Mouse (Mus musculus): Measurements from ENCODE around the gene Zdhhc20.

The Zdhhc20 gene

GRCm38 (mm10) chr14:57825788-57826751 lies 64.0 kb downstream of the Zdhhc20 start, which contains the start of the genes Ska3 and Mrpl57:
Gene Ska3, minus strand, starts transcription at chr14:57826185.
Gene Mrpl57, plus strand, starts transcription at chr14:57826234.
- DNase-seq (ENCODE audit: low spot score in 2 of 2), result peak; percentile 76 to 92

GRCm38 (mm10) chr14:57820839-57821238 lies 69.2 kb downstream of the Zdhhc20 start:
- no peak for DNase-seq (ENCODE audit: low spot score in 2 of 2)

- no peak for DNase-seq (ENCODE audit: low spot score in 2 of 2)
These were observed 78.2 kb downstream of the Zdhhc20 start for GRCm38 (mm10) chr14:57811844-57812243.

GRCm38 (mm10) chr14:57810886-57811285 lies 79.2 kb downstream of the Zdhhc20 start:
- DNase-seq (ENCODE audit: low spot score in 2 of 2), result no peak

GRCm38 (mm10) chr14:57808558-57808957 lies 81.5 kb downstream of the Zdhhc20 start:
- no peak for DNase-seq (ENCODE audit: low spot score in 2 of 2)

GRCm38 (mm10) chr14:57803731-57804130 lies 86.3 kb downstream of the Zdhhc20 start:
- DNase-seq (ENCODE audit: low spot score in 2 of 2), result no peak

- peak; percentile 88 to 95 for DNase-seq (ENCODE audit: low spot score in 2 of 2)
These were observed 91.8 kb downstream of the Zdhhc20 start, which contains the start of gene Sap18 for GRCm38 (mm10) chr14:57797991-57798931. Gene Sap18, plus strand, starts transcription at chr14:57798180.

GRCm38 (mm10) chr14:57797551-57797950 lies 92.5 kb downstream of the Zdhhc20 start:
- DNase-seq (ENCODE audit: low spot score in 2 of 2), result peak in 1 of 2 experiments; percentile 2

GRCm38 (mm10) chr14:57791171-57791570 lies 98.9 kb downstream of the Zdhhc20 start:
- no peak for DNase-seq (ENCODE audit: low spot score in 2 of 2)

GRCm38 (mm10) chr14:57789759-57790158 lies 100.3 kb downstream of the Zdhhc20 start:
- no peak for DNase-seq (ENCODE audit: low spot score in 2 of 2)

- no peak for DNase-seq (ENCODE audit: low spot score in 2 of 2)
These were observed 100.8 kb downstream of the Zdhhc20 start for GRCm38 (mm10) chr14:57789311-57789710.

- no peak for DNase-seq (ENCODE audit: low spot score in 2 of 2)
These were observed 102.7 kb downstream of the Zdhhc20 start for GRCm38 (mm10) chr14:57787406-57787805.
